Mouse (Mus musculus) CH12.LX (cell line): ENCODE data around the gene Ror1. TPM values are rescaled to one million over a fixed set of nuclear protein-coding genes. Genes with fewer than 3 reads are reported as not detected.

Source experiments
- DNase-seq: peaks from one replicate; pipeline ENCODE4 v3.0.0-alpha.2; 2013; ENCODE audit errors: extremely low read depth
- H3K27ac ChIP-seq: 2 replicates; pipeline ENCODE4 v1.5.1; 2012; ENCODE audit warnings: low read depth, mild to moderate bottlenecking, control low read depth, moderate library complexity; ENCODE audit not compliant: insufficient read depth
- H3K27me3 ChIP-seq: replicated peaks from 2 replicates; pipeline ENCODE3; 2012; ENCODE audit warnings: inconsistent platforms
- H3K36me3 ChIP-seq, 2 experiments: replicated peaks in 1 of 2; 2 replicates each; pipeline versions ENCODE3 to v1.6.1; 2012; ENCODE audit warnings: inconsistent platforms in 1 of 2, low read length in 1 of 2, mild to moderate bottlenecking in 1 of 2, mixed read lengths in 1 of 2, moderate library complexity in 1 of 2; ENCODE audit not compliant: control insufficient read depth in 1 of 2, insufficient read depth in 1 of 2
- H3K4me1 ChIP-seq, 2 experiments: 2 replicates each; pipeline ENCODE4 v1.6.1; 2012; ENCODE audit warnings: inconsistent platforms in 1 of 2, moderate library complexity in 1 of 2; ENCODE audit not compliant: insufficient read depth in 2 of 2, control insufficient read depth in 1 of 2
- H3K4me2 ChIP-seq: 2 replicates; pipeline ENCODE4 v1.6.1; 2012; ENCODE audit warnings: low read depth, mild to moderate bottlenecking, control low read depth; ENCODE audit not compliant: poor library complexity, insufficient read depth, severe bottlenecking
- H3K4me3 ChIP-seq, 3 experiments: fragments of 150-350 bp in 1 of 3; sonication (generic) in 1 of 3; replicated peaks in 1 of 3; 2 replicates each; pipeline versions ENCODE3 to v1.5.1; 2011 to 2012; ENCODE audit warnings: low read depth in 2 of 3, low read length in 2 of 3, mild to moderate bottlenecking in 2 of 3, moderate library complexity in 2 of 3, control low read depth in 1 of 3, improper control_type of control experiment in 1 of 3, inconsistent platforms in 1 of 3, mixed read lengths in 1 of 3; ENCODE audit not compliant: poor library complexity in 1 of 3
- H3K79me2 ChIP-seq: replicated peaks from 2 replicates; pipeline ENCODE4 v1.6.1; 2012; ENCODE audit warnings: mild to moderate bottlenecking, moderate library complexity; ENCODE audit not compliant: control insufficient read depth, poor library complexity, insufficient read depth, severe bottlenecking; ENCODE audit errors: extremely low read depth
- H3K9ac ChIP-seq: 2 replicates; pipeline ENCODE4 v1.6.1; 2012; ENCODE audit warnings: low read depth, mild to moderate bottlenecking, control low read depth, moderate library complexity; ENCODE audit not compliant: insufficient read depth
- H3K9me3 ChIP-seq: replicated peaks from 2 replicates; pipeline ENCODE3; 2012; ENCODE audit warnings: low read length, inconsistent platforms, mixed read lengths
- BHLHE40 ChIP-seq: IDR thresholded peaks from 2 replicates; pipeline ENCODE4 v1.6.1; 2011; ENCODE audit warnings: mild to moderate bottlenecking, low read depth, low read length, improper control_type of control experiment
- CTCF ChIP-seq, 2 experiments: IDR thresholded peaks in 1 of 2; conservative IDR thresholded peaks in 1 of 2; 2 replicates each; pipeline ENCODE4 v1.5.1; 2011 to 2012; ENCODE audit warnings: low read depth in 2 of 2, low read length in 2 of 2, improper control_type of control experiment in 1 of 2, inconsistent platforms in 1 of 2, mild to moderate bottlenecking in 1 of 2, moderate library complexity in 1 of 2
- E2F4 ChIP-seq: IDR thresholded peaks from 2 replicates; pipeline ENCODE4 v1.6.1; 2011; ENCODE audit warnings: low read depth, low read length, improper control_type of control experiment; ENCODE audit not compliant: insufficient replicate concordance
- ETS1 ChIP-seq: conservative IDR thresholded peaks from 2 replicates; pipeline ENCODE4 v1.6.1; 2012; ENCODE audit warnings: low read depth, mild to moderate bottlenecking, inconsistent platforms, low read length, improper control_type of control experiment, moderate library complexity
- GABPA ChIP-seq: IDR thresholded peaks from 2 replicates; pipeline ENCODE4 v1.6.1; 2012; ENCODE audit warnings: low read depth, low read length, improper control_type of control experiment, inconsistent platforms; ENCODE audit not compliant: insufficient replicate concordance
- MAFK ChIP-seq: IDR thresholded peaks from 2 replicates; pipeline ENCODE4 v1.6.1; 2011; ENCODE audit warnings: low read length, improper control_type of control experiment; ENCODE audit not compliant: insufficient replicate concordance
- MAZ ChIP-seq: IDR thresholded peaks from 2 replicates; pipeline ENCODE4 v1.6.1; 2012; ENCODE audit warnings: low read depth, mild to moderate bottlenecking, inconsistent platforms, low read length, improper control_type of control experiment, moderate library complexity
- NELFE ChIP-seq: IDR thresholded peaks from 2 replicates; pipeline ENCODE4 v1.6.1; 2011; ENCODE audit warnings: low read depth, low read length, improper control_type of control experiment
- NRF1 ChIP-seq: IDR thresholded peaks from 2 replicates; pipeline ENCODE4 v1.6.1; 2014; ENCODE audit warnings: low read depth, mild to moderate bottlenecking, inconsistent platforms, low read length, improper control_type of control experiment, moderate library complexity
- POLR2A ChIP-seq: IDR thresholded peaks from 2 replicates; pipeline ENCODE4 v1.6.1; 2011; ENCODE audit warnings: low read depth, mild to moderate bottlenecking, improper control_type of control experiment, low read length
- RCOR1 ChIP-seq: conservative IDR thresholded peaks from 2 replicates; pipeline ENCODE4 v1.6.1; 2012; ENCODE audit warnings: low read depth, mild to moderate bottlenecking, inconsistent platforms, low read length, improper control_type of control experiment
- SIN3A ChIP-seq: IDR thresholded peaks from 2 replicates; pipeline ENCODE4 v1.6.1; 2012; ENCODE audit warnings: low read length, improper control_type of control experiment, inconsistent platforms
- TCF12 ChIP-seq: IDR thresholded peaks from 2 replicates; pipeline ENCODE4 v1.6.1; 2014; ENCODE audit warnings: low read depth, mild to moderate bottlenecking, inconsistent platforms, low read length, improper control_type of control experiment
- UBTF ChIP-seq: IDR thresholded peaks from 2 replicates; pipeline ENCODE4 v1.6.1; 2012; ENCODE audit warnings: low read depth, mild to moderate bottlenecking, inconsistent platforms, low read length, improper control_type of control experiment, moderate library complexity
- dilution Hi-C: fragments of 300-500 bp; cut with MboI; formaldehyde crosslinking; loops from 2 replicates; pipeline ENCODE4 v1.14.3; 2020; ENCODE audit warnings: low sequenced_read_pairs; ENCODE audit not compliant: extremely low pct_unique_long_range_greater_than_20kb, extremely low pct_ligation_motif_present
- in situ Hi-C: fragments of 300-500 bp; cut with MboI; formaldehyde crosslinking; loops from 3 replicates; pipeline ENCODE4 v1.14.3; 2019; ENCODE audit warnings: low sequenced_read_pairs, low pct_ligation_motif_present, low pct_unique_long_range_greater_than_20kb, mixed read lengths
- polyA plus RNA-seq: library from polyadenylated mRNA; unstranded; fragments of >175 nt; gene quantifications from 2 replicates; pipeline ENCODE4 v1.2.1, GENCODE M21; 2012; ENCODE audit warnings: low read depth; ENCODE audit not compliant: insufficient read length
- total RNA-seq, 2 experiments: library from RNA; depleted of rRNA; stranded (reverse); fragments of 300-350 nt in 1 of 2; fragments of >200 nt in 1 of 2; gene quantifications; 2 replicates each; pipeline ENCODE4 v1.2.3; 2012 to 2014

Ror1 gene
- total and polyA plus RNA-seq, 3 experiments = not detected

GRCm38 (mm10) chr4:100150797-100151196 lies 55.2 kb downstream of the Ror1 start:
- no peak overlapping the region for H3K4me2 ChIP-seq
- TF ChIP-seq ETS1 = no peak
- no peak for TF ChIP-seq UBTF
- TF ChIP-seq, all 38 proteins: peak for 0
- Histone ChIP-seq H3K9ac (no peak overlapping the region), H3K4me1 (no peaks in the 10 kb centered on the region), H3K27ac (no peak overlapping the region), H3K9me3 (no peaks in the 10 kb centered on the region), H3K27me3 (no peaks in the 10 kb centered on the region), H3K36me3 (no peaks in the 10 kb centered on the region), H3K4me3 (no peak overlapping the region), H3K79me2 (no peaks in the 10 kb centered on the region)
- DNase-seq = no peak
- dilution Hi-C loops = no loop called here
- in situ Hi-C loops = no loop called here

- TF ChIP-seq RCOR1 = no peak
- no peak for TF ChIP-seq POLR2A
- no peak for TF ChIP-seq NELFE
- no peak for TF ChIP-seq TCF12
- no peak for TF ChIP-seq E2F4
- no peak for TF ChIP-seq ETS1
- TF ChIP-seq SIN3A = no peak
- no peak for TF ChIP-seq BHLHE40
- no peak for TF ChIP-seq NRF1
- no peak for TF ChIP-seq MAFK
- TF ChIP-seq MAZ = no peak
- no peak for TF ChIP-seq GABPA
- TF ChIP-seq, all 38 proteins: peak for 0
- no peak for DNase-seq
- Histone ChIP-seq H3K4me3 (no peak overlapping the region), H3K9ac (no peak overlapping the region), H3K4me1 (no peaks in the 10 kb centered on the region), H3K9me3 (no peaks in the 10 kb centered on the region), H3K27ac (no peak overlapping the region), H3K79me2 (no peaks in the 10 kb centered on the region), H3K36me3 (no peaks in the 10 kb centered on the region), H3K27me3 (no peaks in the 10 kb centered on the region), H3K4me2 (no peak overlapping the region)
- dilution Hi-C loops (no loop called here), in situ Hi-C loops (no loop called here)
Measured at GRCm38 (mm10) chr4:100154560-100155130, 59.1 kb downstream of the Ror1 start.

- no peak for TF ChIP-seq CTCF (conservative IDR thresholded peaks at IDR 0.05 in 1 of 2, IDR thresholded peaks at IDR 0.05 in 1 of 2; ENCODE audit: low read depth in 2 of 2, low read length in 2 of 2)
- Histone ChIP-seq H3K4me2 (no peak overlapping the region), H3K36me3 (no peaks in the 10 kb centered on the region), H3K79me2 (no peaks in the 10 kb centered on the region), H3K9me3 (no peaks in the 10 kb centered on the region), H3K4me1 (no peaks in the 10 kb centered on the region), H3K27ac (no peak overlapping the region), H3K27me3 (no peaks in the 10 kb centered on the region), H3K9ac (no peak overlapping the region), H3K4me3 (no peak overlapping the region)
- dilution Hi-C loops = no loop called here
- in situ Hi-C loops = no loop called here
- no peak for DNase-seq
Measured at GRCm38 (mm10) chr4:100155731-100156130, 60.1 kb downstream of the Ror1 start.
